Mouse (Mus musculus): ENCODE measurements around the gene Pdx1.

GRCm38 (mm10) chr5:147317321-147317720, 47.6 kb downstream of the Pdx1 start:
- TF ChIP-seq CTCF (IDR thresholded peaks at IDR 0.05; ENCODE audit: insufficient read depth, low read length), result no peak
- no peak for TF ChIP-seq POLR2A (IDR thresholded peaks at IDR 0.05; ENCODE audit: borderline replicate concordance, extremely low read depth, low read depth, low read length)

All from lung, adult 2 months (tissue).